Mouse (Mus musculus) adrenal gland, postnatal 4 days (tissue): ENCODE results near the gene Ispd. TPM values are rescaled to one million over a fixed set of nuclear protein-coding genes. Genes with fewer than 3 reads are reported as not detected.
A peak's percentile ranks its signal among the peaks of the same experiment; 100 is the strongest.
"Not testable (repeated sequence)": the region's sequence is repeated elsewhere in the genome, so short reads cannot be mapped to it uniquely, and the experiment has no call there.

Experiments
- DNase-seq, 2 experiments: peaks; one replicate each; pipeline ENCODE4 v3.0.0; 2021 to 2022; ENCODE audit warnings: low spot score in 2 of 2, mixed read lengths in 2 of 2
- long read RNA-seq, 2 experiments: library from polyadenylated mRNA; stranded (forward); transcript quantifications; one replicate each; pipeline ENCODE4 v2.0.0; 2021
- total RNA-seq, 2 experiments: library from RNA; stranded (reverse); gene quantifications; 2 replicates each; pipeline ENCODE4 v1.2.3; 2021

Gene Ispd
- 10 to 100 TPM in 1 of 2 experiments, 1 to 10 TPM in 1; 8.3 to 10.7 TPM for total RNA-seq
- long read RNA-seq, experiment 1, transcript Ispd-201 (10 exons, 2,690 nt), result major isoform, 6 of 8 reads
- long read RNA-seq, experiment 1, partial matches to known transcripts, result 0 of 8 reads
- long read RNA-seq, experiment 1, other reads (novel, unspliced or antisense), result 0 of 8 reads
- long read RNA-seq, experiment 2, transcript Ispd-201 (10 exons, 2,690 nt), result major isoform, 15 of 26 reads
- long read RNA-seq, experiment 2, partial matches to known transcripts, result 2 of 26 reads
- long read RNA-seq, experiment 2, other reads (novel, unspliced or antisense), result 7 of 26 reads

DNA sequence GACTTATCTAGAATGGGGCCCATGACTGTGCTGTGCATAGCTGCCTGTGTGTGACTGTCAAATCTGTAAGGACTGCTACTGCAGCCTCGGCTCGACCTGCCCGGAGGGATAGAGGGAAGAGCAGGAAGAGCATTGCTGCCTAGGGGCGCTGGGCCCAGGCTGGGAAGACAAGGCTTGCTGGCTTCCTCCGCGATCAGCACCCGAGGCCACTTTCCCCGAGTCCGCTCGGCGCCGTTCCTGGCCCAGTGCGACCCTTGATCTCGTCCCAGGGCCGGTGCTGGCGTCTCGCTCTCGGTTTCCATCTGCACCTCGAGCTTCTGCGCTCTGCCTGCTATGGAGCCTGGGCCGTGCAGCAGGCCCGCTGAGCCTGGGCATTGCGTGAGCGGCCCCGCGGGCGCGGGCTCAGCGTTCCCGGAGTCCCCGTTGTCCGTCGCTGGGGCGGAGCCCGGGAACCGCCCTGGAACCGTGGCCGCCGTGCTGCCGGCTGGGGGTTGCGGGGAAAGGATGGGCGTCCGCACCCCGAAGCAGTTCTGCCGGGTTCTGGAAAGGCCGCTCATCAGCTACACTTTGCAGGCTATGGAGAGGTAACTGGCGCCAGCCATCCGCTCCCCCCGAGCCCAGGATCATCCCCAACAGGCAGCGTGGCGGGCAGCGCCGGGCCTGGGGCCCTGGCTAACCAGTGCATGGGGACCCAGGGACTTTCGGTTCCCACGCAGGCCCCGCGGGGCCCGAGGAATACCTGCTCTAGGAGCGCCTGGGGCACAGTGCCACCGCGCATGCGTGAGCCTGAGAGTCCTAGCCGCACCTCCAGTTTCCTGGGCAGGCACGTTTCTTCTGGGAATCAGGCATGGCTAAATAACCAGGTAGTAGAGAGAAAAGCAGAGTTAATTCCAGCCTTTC is at the start of gene Ispd, which contains the start of gene D630036H23Rik:
TSS of gene Ispd (plus strand) at position 10 of the 900 bp plus-strand sequence.
TSS of gene D630036H23Rik (minus strand) at position 741 of the 900 bp plus-strand sequence.
- peak; percentile 63 to 76 for DNase-seq

DNA sequence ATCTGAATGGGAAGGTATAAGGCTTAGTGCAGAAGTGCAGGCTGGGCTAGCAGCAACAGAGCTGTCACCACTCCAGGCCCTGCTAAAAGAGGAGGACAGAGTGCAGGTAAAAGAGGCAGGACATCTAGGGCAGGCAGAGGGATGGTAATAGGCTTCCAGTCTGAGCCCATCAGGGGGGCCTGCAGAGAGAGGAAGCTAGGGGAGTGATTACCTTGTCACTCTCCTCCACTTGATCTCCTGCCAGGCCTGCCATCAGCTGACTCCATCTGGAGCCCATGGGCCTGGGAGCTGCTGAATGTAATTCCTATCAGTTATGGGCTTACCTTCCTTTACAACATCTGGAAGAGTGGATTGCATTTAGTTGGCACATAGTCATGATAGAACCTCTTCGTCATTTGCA is 48.6 kb upstream of the Ispd start:
- DNase-seq, result no peak

DNA sequence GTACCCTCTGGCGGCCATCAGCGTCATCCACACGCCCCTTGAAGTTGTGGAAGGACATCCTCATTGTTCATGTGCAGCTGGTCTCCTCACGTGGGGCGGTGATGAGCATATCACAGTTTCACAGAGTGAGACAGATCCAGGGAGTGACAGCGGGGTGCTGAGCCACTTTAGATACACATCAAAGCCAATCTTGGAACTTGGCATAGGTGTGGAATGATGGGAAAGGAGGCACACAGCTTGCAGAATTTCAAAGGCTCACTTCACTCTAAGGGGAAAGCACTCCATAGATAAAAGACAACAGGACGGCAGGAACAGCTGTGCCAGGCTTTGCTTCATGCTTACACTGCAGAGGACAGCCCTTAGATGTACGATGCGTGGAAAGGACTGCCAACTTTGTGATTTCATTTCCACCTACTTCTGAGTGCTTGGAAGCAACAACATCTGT is 47.4 kb upstream of the Ispd start:
- DNase-seq, result no peak

DNA sequence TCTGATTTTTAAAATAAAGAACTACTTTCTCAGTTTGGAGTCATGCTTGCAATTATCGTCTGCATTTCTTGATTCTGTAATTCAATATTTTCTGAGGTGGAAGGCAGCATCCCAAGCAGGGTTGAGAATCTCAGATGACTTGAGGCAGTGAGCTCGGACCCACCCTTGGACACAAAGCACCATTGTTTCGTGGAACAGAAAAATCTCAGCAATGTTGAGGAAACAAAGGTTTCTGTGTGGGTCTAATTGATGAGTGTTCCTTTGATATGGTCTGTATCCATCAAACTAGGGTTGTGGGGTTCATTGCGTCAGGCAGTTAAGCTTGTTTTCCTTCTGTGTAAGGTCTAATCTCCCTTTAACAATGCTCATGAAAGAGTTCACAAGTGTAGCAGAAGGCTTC is 37.1 kb upstream of the Ispd start:
- no peak for DNase-seq

DNA sequence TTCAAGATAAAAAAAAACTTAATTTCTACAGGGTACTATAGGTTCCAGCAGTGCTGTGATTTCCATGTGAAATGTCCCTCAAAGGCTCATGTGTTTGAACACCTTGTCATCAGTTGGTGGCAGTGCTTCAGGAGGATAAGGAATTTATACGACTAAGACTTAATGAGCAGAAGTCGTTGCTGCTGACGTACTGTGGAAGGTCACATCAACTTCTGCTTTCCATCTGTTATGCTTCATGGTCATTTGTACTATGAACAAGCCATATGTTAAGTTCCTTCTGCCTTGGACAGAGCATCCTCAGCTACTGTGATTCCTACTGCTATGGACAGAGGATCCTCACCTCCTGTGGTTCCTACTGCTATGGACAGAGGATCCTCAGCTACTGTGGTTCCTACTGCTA is 21.2 kb upstream of the Ispd start:
- no peak for DNase-seq

DNA sequence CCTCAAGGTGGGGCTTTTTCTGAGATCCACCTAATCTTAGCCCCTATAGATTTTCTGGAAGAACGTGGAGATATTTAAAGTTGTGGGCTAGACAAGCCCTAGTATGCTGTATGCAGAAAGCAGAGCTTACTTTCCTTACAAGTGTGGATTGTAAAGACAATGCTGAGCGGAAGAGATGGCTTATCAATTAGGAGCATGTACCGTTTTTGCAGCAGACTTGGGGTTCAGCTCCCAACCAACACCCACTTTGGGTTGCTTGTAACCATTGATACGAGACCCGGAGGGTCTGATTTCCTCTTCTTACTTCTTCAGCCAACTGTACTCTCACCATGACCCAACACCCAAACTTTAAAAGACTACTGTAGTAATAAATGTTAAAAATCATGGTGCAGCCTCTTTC is 20.6 kb upstream of the Ispd start:
- DNase-seq, result no peak

DNA sequence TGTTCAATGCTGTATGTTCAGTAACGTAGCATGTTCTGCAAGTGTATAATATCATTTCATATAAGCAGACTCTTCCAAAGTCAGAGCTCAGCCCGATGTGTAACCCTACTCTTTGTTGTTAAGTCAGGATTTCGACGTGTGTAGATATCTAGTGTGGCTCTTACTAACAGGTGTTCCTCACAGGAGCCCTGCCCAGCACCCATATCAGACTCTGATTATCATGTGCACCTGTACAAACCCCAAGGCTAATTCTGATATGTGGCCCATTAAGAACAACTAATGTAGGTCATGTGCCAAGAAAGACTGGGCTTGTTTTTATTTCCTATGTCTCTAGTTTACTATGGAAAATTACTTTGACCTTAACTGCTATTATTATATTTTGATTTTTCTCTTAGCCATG is 17.2 kb upstream of the Ispd start:
- DNase-seq, result no peak

DNA sequence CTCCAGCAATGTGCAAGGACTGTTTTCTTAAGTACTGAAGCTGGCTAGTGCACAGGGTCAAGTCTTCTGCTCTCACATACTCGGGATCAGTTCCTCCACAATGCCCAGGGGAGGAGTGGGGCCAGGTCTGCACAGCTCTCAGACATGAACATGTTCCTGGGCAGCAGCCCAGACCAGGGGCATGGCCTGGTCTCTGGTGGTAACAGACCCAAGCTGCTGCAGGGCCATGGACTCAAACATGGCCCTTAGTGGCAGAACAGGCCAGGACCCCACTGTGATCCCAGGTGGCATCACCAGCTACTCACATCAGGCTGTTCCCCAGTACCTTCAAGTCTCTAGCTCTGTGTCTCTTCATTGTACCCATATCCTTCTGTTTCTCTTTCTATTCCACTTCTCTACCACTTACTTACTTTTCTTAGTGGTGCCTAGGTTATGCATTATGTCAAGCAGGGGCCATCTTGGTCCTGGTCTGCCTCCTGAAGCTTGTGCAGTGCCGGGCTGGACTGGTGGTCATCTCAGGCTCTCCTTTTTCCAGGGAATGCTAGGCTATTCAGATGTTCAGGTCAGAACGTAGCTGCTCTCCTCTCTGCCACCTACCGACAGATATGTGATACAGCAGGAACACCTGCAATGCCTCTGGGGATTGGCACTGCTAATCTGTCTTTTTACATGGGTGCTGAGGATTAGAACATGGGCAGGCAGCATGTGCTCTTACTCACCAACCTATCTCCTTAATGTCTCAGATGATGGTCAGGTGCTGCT is 7.8 kb upstream of the Ispd start:
- DNase-seq, result no peak

DNA sequence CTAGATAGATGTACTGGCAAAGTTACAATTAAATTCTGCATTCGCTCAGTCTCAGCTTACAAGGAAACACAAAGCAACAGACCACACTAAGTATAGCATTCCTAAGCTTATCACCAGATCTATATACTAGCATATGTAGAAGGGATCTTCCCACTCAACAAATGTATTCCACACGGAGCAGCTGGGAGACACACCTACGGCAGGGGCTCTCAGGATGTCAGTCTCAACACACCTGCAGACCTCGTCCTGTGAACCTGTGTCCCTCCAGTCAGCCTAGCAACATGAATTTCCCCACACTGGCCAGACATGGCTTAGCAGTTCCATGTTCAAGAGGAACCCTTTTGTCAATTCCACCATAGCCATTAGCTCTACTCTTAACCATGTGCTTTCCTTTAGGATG is 4.9 kb upstream of the Ispd start:
- not testable (repeated sequence) for DNase-seq

DNA sequence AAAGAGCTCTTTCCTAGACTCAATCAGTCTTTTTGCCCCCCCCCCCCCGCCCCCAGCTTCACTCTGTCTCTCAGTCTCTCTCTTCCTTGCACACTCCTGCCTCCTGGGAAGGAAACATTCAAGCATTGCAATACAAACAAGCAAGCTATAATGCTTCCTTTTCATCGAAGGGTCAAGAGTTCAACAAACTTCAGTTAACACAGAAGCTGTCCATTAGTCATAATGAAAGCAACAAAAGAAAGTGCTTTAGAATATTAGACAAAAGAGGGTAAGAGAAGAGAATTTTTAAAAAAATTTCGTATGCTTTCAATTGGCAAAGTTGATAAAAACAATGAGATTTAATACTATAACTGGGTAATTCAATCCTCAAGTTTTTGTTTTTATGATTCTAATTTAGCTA is 996 bp upstream of the Ispd start:
- DNase-seq, result no peak

DNA sequence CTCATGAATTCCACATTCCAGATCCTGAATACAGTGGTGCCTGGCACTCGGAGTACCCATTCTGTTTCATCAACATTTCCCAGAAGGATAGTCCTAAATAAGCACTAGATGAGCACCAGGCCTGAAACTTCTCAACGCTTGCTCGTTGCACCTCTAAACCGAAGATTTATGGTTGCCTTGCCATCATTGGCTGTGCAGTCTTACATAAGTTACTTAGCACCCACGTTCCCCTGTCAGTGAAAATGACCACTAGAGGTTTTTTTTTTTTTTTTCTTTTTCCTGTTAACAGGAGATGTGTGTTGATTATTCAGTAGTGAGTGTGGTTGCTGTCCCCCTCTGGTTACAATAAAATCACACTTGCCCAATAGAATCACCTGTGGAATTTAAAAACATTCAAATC is 444 bp upstream of the Ispd start:
- DNase-seq, result no peak

DNA sequence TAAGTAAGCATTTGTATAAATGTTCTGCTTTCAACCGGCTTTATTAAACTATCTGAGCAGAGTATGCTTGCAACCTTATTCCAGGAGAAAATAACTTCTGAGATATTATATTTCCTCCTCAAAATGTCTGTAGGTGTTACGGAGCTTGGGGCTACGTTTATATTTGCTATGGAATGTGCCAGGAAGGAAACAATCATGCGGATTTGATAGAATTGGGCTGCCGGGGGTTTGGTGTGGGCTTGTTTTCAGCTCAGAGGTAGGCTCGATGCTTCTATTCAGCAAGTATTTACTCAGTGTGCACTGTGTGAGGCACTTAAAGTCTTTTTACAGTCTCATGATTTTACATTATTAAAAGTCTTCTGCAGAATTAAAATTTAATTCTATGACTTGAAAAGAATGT is 4.1 kb downstream of the Ispd start:
- DNase-seq, result no peak

DNA sequence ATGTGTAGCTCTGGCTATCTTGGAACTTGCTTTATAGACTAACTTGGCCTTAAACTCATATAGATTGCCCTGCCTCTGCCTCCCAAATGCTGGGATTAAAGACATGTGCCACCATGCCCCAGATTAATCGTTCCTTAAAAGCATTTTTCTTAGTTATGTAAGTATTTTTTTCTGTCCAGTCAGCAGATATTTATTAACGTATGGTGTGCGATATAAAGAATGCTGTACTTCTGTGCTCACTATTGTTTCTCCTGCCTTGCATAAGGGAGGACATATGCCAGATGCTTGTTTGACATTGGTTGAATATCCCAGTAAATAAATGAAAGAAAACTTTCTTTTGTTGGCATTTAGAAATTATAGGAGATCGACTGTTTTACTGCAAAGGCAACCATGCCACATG is 5.7 kb downstream of the Ispd start:
- no peak for DNase-seq

DNA sequence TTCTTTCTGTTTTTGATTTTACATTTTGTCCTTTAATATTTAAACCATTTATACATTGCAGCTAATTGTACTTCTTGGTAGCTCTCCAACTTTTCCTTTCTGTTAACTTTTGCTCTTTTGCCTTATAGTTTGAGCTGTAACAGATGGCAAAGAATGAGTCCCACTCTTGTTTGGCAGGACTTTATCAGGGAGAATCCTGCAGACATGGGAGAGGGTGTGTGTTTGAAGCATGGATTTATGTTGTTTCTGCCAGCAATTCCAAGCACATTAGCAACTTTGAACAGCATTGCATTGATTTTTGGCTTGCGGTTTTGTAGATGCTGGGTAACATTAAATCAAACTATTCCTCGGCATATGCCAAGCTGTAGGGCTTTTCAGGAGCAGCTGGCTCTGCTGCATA is 13.9 kb downstream of the Ispd start:
- no peak for DNase-seq

DNA sequence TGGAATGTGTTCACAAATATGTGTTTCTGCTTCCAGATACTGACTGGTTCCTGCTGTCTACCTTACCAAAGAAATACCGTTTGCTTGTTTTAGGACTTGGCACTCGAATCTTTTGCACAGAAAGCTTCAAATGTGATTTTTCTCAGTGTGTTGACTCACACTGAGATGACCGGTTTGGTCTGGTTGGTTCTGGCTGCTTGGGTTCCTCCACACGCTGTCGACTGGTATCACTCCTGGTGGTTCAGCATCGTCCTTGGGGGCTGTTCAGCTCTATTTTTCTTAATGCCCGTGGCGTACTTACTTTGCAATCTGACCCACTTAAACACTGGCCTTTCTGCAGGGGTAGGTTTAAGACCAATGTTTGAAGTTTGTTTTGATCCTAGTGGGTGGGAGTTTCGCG is 42.4 kb downstream of the Ispd start:
- no peak for DNase-seq

DNA sequence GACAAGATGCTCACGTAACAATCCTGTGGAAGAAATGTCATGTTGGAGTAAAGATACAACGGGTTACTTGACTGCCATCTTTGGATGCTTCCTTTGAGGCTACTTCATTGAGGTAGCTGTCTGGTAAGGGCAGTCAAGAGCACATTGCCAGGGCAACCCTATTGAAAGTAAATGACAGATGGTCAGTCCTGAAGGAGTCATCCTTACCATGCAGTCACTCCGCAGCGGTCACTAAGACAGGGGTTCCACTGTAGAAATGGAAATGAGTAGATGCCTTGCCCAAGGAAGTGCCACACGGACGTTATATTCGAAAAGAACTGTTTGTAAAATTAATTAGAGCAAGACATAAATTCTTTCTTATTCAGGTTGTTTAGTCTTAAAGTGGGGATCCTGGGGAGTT is 44.0 kb downstream of the Ispd start:
- no peak for DNase-seq

DNA sequence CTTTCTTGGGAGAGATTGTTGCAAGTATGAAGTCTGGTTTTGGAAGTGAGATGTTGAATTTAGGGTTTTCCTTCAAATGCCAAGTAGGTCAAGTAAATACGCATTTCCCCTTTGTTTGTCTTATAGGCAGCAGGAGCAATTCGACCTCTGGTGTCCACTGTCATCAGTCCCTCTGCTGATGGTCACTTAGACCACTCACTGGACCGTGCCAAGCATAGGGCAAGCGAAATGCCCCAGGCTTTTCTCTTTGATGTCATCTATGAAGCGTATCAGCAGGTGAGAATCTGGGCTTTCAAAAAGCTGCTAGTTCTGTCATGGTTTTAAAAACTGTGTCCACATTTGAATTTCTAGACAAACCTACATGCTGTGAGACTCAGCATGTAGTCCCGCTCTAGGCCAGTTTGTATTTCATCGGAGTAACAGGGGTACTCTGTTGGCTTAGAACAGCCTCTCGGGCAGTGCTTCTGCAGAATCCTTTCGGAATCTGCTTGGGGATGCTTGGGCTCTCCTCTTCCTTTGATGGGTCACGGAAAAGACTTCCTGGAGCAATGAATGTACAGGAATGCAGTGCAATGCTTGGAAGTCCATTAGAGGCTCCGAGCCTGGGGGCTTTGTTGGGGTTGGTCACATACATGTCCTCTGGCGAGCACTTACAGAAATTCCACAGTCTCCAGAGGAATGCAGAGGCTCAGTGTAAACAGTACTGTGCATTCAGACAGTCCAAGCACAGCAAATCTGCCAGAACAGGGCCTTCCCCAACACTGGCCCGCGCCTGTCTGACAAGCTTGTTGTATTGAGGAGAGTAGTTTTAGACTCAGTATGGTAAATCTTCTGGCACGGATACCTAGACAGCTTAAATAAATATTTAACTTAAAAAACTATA is 45.2 kb downstream of the Ispd start:
- no peak for DNase-seq

DNA sequence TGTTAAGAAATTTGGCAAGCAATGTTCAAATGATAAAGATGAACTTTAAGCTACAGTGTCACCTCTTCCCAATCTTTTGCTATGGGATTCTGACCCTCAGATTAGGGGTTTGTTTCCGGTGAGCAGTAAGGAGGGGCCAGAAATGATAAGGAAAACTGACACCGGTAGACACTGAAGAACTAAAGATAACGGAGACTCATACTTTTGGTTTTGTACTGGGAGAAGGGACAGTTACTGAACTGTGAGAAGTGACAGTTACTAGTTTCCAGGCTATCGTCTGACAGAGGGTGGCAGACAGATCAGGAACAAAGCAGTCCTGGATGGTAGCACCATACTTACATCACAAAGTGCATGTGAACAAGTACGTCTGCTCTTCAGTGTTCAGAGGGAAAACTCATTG is 55.7 kb downstream of the Ispd start:
- DNase-seq, result no peak

DNA sequence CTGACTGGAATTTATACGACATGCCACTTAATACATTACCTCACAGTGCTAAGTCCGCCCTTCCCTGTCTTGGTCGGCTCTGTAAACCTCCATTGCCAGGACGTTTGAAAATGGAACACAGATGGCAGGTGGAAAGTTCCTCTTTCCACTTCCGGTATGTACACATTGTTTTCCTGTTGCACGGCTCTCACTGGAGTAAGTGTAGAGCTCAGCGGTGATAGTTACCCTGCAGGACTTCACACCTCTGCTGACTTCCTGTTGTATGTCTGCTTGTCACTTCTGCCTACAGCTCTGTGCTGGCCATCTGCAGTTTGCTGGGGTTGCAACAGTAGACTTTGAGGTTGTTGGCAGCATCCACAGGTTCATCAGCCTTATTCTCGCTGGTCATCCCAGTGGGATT is 58.1 kb downstream of the Ispd start:
- DNase-seq, result no peak

DNA sequence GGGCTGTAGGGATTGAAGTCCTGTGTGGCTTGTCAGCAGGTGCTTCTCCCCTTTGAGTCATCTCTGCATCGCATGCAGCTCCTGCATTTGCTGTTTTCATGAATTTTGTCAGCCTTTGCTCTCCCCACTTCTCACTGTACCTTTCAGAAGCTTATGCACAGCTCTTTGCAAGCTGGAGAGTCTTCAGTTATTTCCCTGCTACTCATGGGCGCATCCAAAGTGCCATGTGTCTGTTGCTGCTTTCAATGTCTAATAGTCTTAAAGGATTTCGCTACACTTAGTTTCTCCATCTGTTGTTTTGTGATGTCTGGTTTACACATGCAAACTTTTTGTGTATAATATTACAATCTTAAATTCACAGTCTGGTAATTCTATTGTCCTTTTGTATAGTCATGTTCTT is 74.8 kb downstream of the Ispd start:
- no peak for DNase-seq

DNA sequence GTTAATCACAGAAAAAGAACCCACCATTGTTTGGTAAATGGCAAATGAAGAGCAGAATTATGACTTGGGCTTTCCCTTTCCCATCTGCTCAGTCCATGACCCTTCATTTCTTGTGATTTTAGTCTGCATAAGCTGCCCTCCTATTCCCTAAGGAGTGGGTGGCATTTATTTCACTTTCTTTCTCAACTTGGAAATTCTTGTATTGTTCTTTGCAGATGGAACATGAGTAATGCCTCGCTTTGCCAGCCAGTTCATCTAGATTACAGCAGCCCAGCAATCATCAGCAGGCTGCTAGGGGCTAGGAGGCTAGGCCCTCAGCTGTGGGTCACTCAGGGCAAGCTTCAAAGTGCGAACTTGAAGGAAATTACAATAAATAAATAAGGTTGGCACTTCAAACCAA is 76.5 kb downstream of the Ispd start:
- no peak for DNase-seq
